Mouse (Mus musculus) kidney, postnatal 0 days (tissue): ENCODE data around the gene Best1. TPM values are rescaled to one million over a fixed set of nuclear protein-coding genes. Genes with fewer than 3 reads are reported as not detected.

Experiments used
- ATAC-seq: fragments of 200-750 bp; cut with Nextera tagmentation; replicated peaks from 2 replicates; pipeline ENCODE4 v1.8.0; 2017; ENCODE audit warnings: low read depth, moderate number of reproducible peaks, moderate TSS enrichment, moderate library complexity; ENCODE audit not compliant: low FRiP score
- DNase-seq: peaks from one replicate; pipeline ENCODE4 v3.0.0-alpha.2; 2016; ENCODE audit warnings: low spot score
- H3K27ac ChIP-seq: fragments of 300-500 bp; sonication (generic); 2 replicates; pipeline ENCODE4 v1.5.1; 2014; ENCODE audit warnings: mild to moderate bottlenecking
- H3K27me3 ChIP-seq: fragments of 300-500 bp; sonication (generic); 2 replicates; pipeline ENCODE4 v1.6.1; 2014; ENCODE audit warnings: low read length, mixed read lengths; ENCODE audit not compliant: insufficient read depth
- H3K36me3 ChIP-seq: fragments of 300-500 bp; sonication (generic); 2 replicates; pipeline ENCODE4 v1.6.1; 2014; ENCODE audit warnings: low read length, mixed read lengths; ENCODE audit not compliant: insufficient read depth
- H3K4me1 ChIP-seq: fragments of 300-500 bp; sonication (generic); replicated peaks from 2 replicates; pipeline ENCODE4 v1.6.1; 2014; ENCODE audit warnings: antibody characterized with exemption, low read length, mixed read lengths; ENCODE audit not compliant: insufficient read depth
- H3K4me2 ChIP-seq: fragments of 300-500 bp; sonication (generic); 2 replicates; pipeline ENCODE4 v1.6.1; 2014; ENCODE audit warnings: mild to moderate bottlenecking, low read length, moderate library complexity, mixed read lengths
- H3K4me3 ChIP-seq: fragments of 300-500 bp; sonication (generic); replicated peaks from 2 replicates; pipeline ENCODE4 v1.5.1; 2014; ENCODE audit warnings: low read depth, low read length
- H3K9ac ChIP-seq: fragments of 300-500 bp; sonication (generic); 2 replicates; pipeline ENCODE4 v1.6.1; 2014; ENCODE audit warnings: low read depth, low read length
- H3K9me3 ChIP-seq: fragments of 300-500 bp; sonication (generic); replicated peaks from 2 replicates; pipeline ENCODE4 v1.6.1; 2016; ENCODE audit warnings: low read length, inconsistent platforms, mixed read lengths
- CTCF ChIP-seq: IDR thresholded peaks from 2 replicates; pipeline ENCODE4 v1.5.1; 2016; ENCODE audit warnings: antibody characterized with exemption, low read depth, mild to moderate bottlenecking, moderate library complexity
- WGBS: fragments of 180-500 bp; shearing (Covaris S2); extraction: QIAGEN DNeasy Blood & Tissue Kit; methylation state at CpG from one replicate; pipeline ENCODE4 v1.1.7; 2014; 5-methylcytosine and 5-hydroxymethylcytosine counted together
- polyA plus RNA-seq: library from polyadenylated mRNA; unstranded; fragments of >200 nt; fragmentation: Nextera tagmentation; extraction: Ambion mirVana; gene quantifications from 2 replicates; pipeline ENCODE4 v1.2.1, GENCODE M21; 2015

Best1 gene
- polyA plus RNA-seq, 1 experiment from 2014 or later = 3.3 TPM

DNA sequence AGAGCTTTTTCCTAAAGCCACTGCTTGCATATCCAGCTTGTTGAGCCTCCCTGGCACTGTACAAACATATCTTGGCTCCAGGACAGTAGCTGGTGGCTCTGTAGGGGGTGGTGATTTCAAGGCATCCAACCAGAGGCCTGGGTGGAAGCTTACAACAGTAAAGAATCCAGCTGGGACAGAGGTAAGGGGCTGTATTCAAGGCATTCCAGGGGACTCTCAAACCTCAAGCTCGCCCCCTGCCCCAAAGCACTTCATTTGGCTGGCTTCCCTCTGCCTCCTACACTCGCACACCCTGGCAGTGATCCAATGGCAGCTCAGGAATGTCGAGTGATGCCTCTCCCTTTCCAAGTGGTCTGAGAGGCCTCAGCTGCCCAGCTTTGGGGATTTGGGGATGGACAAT, 37.5 kb upstream of the Best1 start:
- H3K9me3 ChIP-seq = no peaks in the 10 kb centered on the region
- no peak overlapping the region for H3K4me3 ChIP-seq
- peak overlapping the region; percentile 63 for H3K27ac ChIP-seq
- no peaks in the 10 kb centered on the region for H3K36me3 ChIP-seq
- WGBS = 7% methylated on average over 3 of the region's 3 CpGs
- peak; percentile 61 for DNase-seq
- H3K27me3 ChIP-seq = no peaks in the 10 kb centered on the region
- H3K9ac ChIP-seq = 0 out of 2 replicates have a peak overlapping the region, but pooled peaks have one; percentile 13
- TF ChIP-seq CTCF = no peak
- H3K4me1 ChIP-seq = peaks cover 12% of the 10 kb centered on the region; the same call in 1 of the 2 replicates
- H3K4me2 ChIP-seq = no peak overlapping the region; the same call in 1 of the 2 replicates
- ATAC-seq = no peak

DNA sequence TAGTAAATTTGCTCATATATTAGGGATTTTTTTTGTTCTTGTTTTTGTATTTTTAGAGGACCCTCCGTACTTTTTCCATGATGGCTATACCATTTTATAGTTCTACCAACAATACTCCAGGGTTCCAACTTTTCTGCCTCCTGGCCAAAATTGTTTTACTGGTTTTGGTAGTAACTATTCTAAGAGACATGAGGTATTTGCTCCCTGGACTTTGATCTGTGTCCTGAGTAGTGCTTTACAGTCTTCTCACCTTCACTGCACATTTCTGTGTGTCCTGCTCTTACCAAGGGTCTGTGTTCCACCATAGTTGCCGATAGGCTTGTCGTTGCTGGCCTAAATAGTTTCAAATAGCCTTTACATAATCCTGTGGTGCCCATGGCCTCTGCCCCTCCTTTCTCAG, 36.9 kb upstream of the Best1 start:
- no peak for TF ChIP-seq CTCF
- Histone ChIP-seq H3K4me2 (no peak overlapping the region), H3K4me1 (peaks cover 7% of the 10 kb centered on the region; the same call in 1 of the 2 replicates), H3K27ac (peak overlapping the region; percentile 63), H3K27me3 (no peaks in the 10 kb centered on the region), H3K4me3 (no peak overlapping the region), H3K9me3 (no peaks in the 10 kb centered on the region), H3K9ac (no peak overlapping the region), H3K36me3 (no peaks in the 10 kb centered on the region)
- ATAC-seq (no peak), DNase-seq (no peak)
- 76% methylated on average over 3 of the region's 3 CpGs for WGBS

DNA sequence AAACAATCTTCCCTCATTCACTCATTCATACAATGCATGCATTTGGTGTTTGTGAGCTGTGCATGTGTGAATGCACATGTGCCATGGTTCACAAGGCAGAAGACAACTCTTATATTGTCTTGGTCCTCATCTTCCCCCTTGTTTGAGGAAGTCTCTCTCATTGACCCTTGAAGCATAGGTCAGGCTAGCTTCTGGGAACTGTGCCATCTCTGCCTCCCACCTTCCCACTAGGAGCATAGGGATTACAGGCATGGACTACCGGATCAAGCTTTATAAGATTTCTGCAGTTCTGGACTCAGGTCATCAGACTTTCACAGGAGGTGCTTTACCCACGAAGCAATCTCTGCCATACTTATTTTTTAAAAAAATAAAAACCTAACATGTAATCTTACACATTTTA, 36.1 kb upstream of the Best1 start:
- Histone ChIP-seq H3K4me3 (no peak overlapping the region), H3K27ac (no peak overlapping the region), H3K4me2 (no peak overlapping the region), H3K27me3 (no peaks in the 10 kb centered on the region), H3K9ac (no peak overlapping the region), H3K9me3 (no peaks in the 10 kb centered on the region), H3K36me3 (no peaks in the 10 kb centered on the region), H3K4me1 (peaks cover 7% of the 10 kb centered on the region; the same call in 1 of the 2 replicates)
- DNase-seq = peak; percentile 47
- no peak for TF ChIP-seq CTCF
- ATAC-seq = no peak
- WGBS = 18% methylated on average over 2 of the region's 2 CpGs

- 55% methylated on average over 8 of the region's 8 CpGs for WGBS
- no peak overlapping the region for H3K4me3 ChIP-seq
- ATAC-seq (peak; percentile 65), DNase-seq (peak; percentile 82)
- H3K4me2 ChIP-seq = no peak overlapping the region
- no peaks in the 10 kb centered on the region for H3K27me3 ChIP-seq
- H3K27ac ChIP-seq = no peak overlapping the region
- no peaks in the 10 kb centered on the region for H3K9me3 ChIP-seq
- peaks cover 7% of the 10 kb centered on the region; the same call in 1 of the 2 replicates for H3K4me1 ChIP-seq
- H3K36me3 ChIP-seq = no peaks in the 10 kb centered on the region
- peak; percentile 91 for TF ChIP-seq CTCF
- no peak overlapping the region for H3K9ac ChIP-seq
These were observed 33.5 kb upstream of the Best1 start for GRCm38 (mm10) chr19:10034785-10035447.

- ATAC-seq = no peak
- Histone ChIP-seq H3K36me3 (no peaks in the 10 kb centered on the region), H3K27ac (no peak overlapping the region), H3K9ac (no peak overlapping the region), H3K9me3 (no peaks in the 10 kb centered on the region), H3K4me3 (no peak overlapping the region), H3K4me1 (peaks cover 7% of the 10 kb centered on the region; the same call in 1 of the 2 replicates), H3K4me2 (no peak overlapping the region), H3K27me3 (no peaks in the 10 kb centered on the region)
- no peak for DNase-seq
- WGBS = 73% methylated on average over 5 of the region's 5 CpGs
- no peak for TF ChIP-seq CTCF
These were observed 32.9 kb upstream of the Best1 start for GRCm38 (mm10) chr19:10034356-10034755.

DNA sequence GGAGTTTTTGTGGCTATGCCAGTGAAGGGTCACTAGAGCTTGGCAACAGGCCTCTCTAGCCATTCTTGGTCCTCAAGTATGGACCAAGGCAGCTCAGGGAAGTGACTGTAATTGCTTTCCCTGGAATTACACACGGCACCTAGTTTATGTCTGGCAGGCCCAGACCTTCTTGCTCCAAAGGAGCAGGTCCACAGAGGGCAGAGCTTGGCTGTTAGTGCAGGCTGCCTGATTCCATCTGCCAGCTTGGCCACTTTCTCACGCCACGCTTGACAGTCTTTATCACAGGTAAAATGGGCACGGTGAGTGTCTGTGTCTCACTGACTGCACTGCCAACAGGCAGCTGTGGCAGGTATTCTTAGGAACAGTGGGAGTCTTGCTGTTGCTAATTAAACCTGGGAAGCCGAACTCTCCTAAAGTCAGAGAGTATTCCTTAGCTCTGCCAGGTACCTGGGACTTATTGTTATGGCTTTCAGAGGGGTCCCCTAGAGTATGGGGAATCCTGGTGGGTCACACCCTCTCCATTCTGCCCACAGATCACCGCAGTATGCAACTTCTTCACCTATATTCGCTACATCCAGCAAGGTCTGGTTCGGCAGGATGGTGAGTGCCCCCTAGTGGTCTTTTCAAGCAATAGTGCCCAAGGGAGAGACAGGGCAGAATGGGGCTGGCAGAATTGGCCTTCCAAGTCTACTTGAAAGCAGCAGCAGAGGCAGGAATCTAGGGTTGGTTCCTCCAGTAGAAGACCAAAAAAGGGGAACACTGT, 32.0 kb upstream of the Best1 start:
- H3K27ac ChIP-seq = no peak overlapping the region
- no peaks in the 10 kb centered on the region for H3K27me3 ChIP-seq
- peak; percentile 91 for TF ChIP-seq CTCF
- H3K4me2 ChIP-seq = no peak overlapping the region
- no peak overlapping the region for H3K9ac ChIP-seq
- DNase-seq = peak; percentile 88
- H3K4me3 ChIP-seq = no peak overlapping the region
- 0 out of 2 replicates have a peak, but pooled peaks cover under 1% of the 10 kb centered on the region for H3K36me3 ChIP-seq
- 0 out of 2 replicates have a peak, but pooled peaks have one; percentile 3 for ATAC-seq
- H3K9me3 ChIP-seq = no peaks in the 10 kb centered on the region
- no peaks in the 10 kb centered on the region for H3K4me1 ChIP-seq
- 40% methylated on average over 8 of the region's 8 CpGs for WGBS
